Mouse (Mus musculus) limb, embryonic 15.5 days (tissue): ENCODE measurements around the gene Gm17364. TPM values are rescaled to one million over a fixed set of nuclear protein-coding genes. Genes with fewer than 3 reads are reported as not detected.
"Not testable (repeated sequence)": the region's sequence is repeated elsewhere in the genome, so short reads cannot be mapped to it uniquely, and the experiment has no call there.

Source experiments
- ATAC-seq: fragments of 200-750 bp; cut with Nextera tagmentation; 2 replicates; pipeline ENCODE4 v1.8.0; 2017; ENCODE audit warnings: low read depth, moderate TSS enrichment; ENCODE audit not compliant: insufficient number of reproducible peaks, low FRiP score, low TSS enrichment
- H3K27ac ChIP-seq: fragments of 300-500 bp; sonication (generic); 2 replicates; pipeline ENCODE4 v1.5.1; 2015; ENCODE audit warnings: moderate library complexity, mild to moderate bottlenecking, inconsistent platforms
- H3K27me3 ChIP-seq: fragments of 300-500 bp; sonication (generic); 2 replicates; pipeline ENCODE4 v1.6.1; 2015; ENCODE audit warnings: inconsistent platforms
- H3K36me3 ChIP-seq: fragments of 300-500 bp; sonication (generic); 2 replicates; pipeline ENCODE4 v1.6.1; 2015; ENCODE audit warnings: inconsistent platforms
- H3K4me1 ChIP-seq: fragments of 300-500 bp; sonication (generic); 2 replicates; pipeline ENCODE4 v1.6.1; 2015; ENCODE audit warnings: inconsistent platforms
- H3K4me2 ChIP-seq: fragments of 300-500 bp; sonication (generic); 2 replicates; pipeline ENCODE4 v1.6.1; 2015; ENCODE audit warnings: mild to moderate bottlenecking, inconsistent platforms
- H3K4me3 ChIP-seq: fragments of 300-500 bp; sonication (generic); 2 replicates; pipeline ENCODE4 v1.5.1; 2015; ENCODE audit warnings: mild to moderate bottlenecking, inconsistent platforms
- H3K9ac ChIP-seq: fragments of 300-500 bp; sonication (generic); 2 replicates; pipeline ENCODE4 v1.6.1; 2015; ENCODE audit warnings: inconsistent platforms
- H3K9me3 ChIP-seq: fragments of 300-500 bp; sonication (generic); 2 replicates; pipeline ENCODE4 v1.6.1; 2016; ENCODE audit warnings: inconsistent platforms
- WGBS: fragments of 180-500 bp; shearing (Covaris S2); methylation state at CpG from one replicate; pipeline ENCODE4 v1.1.7; 2015; 5-methylcytosine and 5-hydroxymethylcytosine counted together
- polyA plus RNA-seq: library from polyadenylated mRNA; unstranded; fragments of >200 nt; fragmentation: Nextera tagmentation; extraction: Ambion mirVana; gene quantifications from 2 replicates; pipeline ENCODE4 v1.2.1, GENCODE M21; 2015

The Gm17364 gene
- polyA plus RNA-seq, 1 experiment from 2014 or later = not detected

- H3K9me3 ChIP-seq = no peaks in the 10 kb centered on the region
- no peak overlapping the region for H3K9ac ChIP-seq
- H3K4me2 ChIP-seq = no peak overlapping the region
- H3K27ac ChIP-seq = no peak overlapping the region
- H3K4me1 ChIP-seq = no peaks in the 10 kb centered on the region
- no peaks in the 10 kb centered on the region for H3K36me3 ChIP-seq
- 59% methylated on average over 4 of the region's 4 CpGs for WGBS
- no peaks in the 10 kb centered on the region for H3K27me3 ChIP-seq
- no peak overlapping the region for H3K4me3 ChIP-seq
- ATAC-seq = no peak
These were observed 11.7 kb upstream of the Gm17364 start for GRCm38 (mm10) chr13:41285448-41285847.

- H3K4me2 ChIP-seq = no peak overlapping the region
- WGBS = 25% methylated on average over 5 of the region's 5 CpGs
- H3K4me1 ChIP-seq = no peaks in the 10 kb centered on the region
- H3K27ac ChIP-seq = no peak overlapping the region
- H3K4me3 ChIP-seq = no peak overlapping the region
- no peak overlapping the region for H3K9ac ChIP-seq
- no peak for ATAC-seq
- H3K27me3 ChIP-seq = no peaks in the 10 kb centered on the region
- H3K9me3 ChIP-seq = no peaks in the 10 kb centered on the region
- H3K36me3 ChIP-seq = no peaks in the 10 kb centered on the region
These were observed 9.5 kb upstream of the Gm17364 start for GRCm38 (mm10) chr13:41283256-41283655.

- Histone ChIP-seq H3K4me1 (no peaks in the 10 kb centered on the region), H3K9me3 (no peaks in the 10 kb centered on the region), H3K27ac (no peak overlapping the region), H3K4me3 (no peak overlapping the region), H3K36me3 (no peaks in the 10 kb centered on the region), H3K27me3 (no peaks in the 10 kb centered on the region), H3K4me2 (no peak overlapping the region), H3K9ac (no peak overlapping the region)
- ATAC-seq = no peak
- 57% methylated on average over 5 of the region's 5 CpGs for WGBS
These were observed 6.9 kb upstream of the Gm17364 start for GRCm38 (mm10) chr13:41280696-41281095.

- no peak overlapping the region for H3K9ac ChIP-seq
- H3K27me3 ChIP-seq = no peaks in the 10 kb centered on the region
- H3K9me3 ChIP-seq = no peaks in the 10 kb centered on the region
- WGBS = 59% methylated on average over 7 of the region's 7 CpGs
- H3K27ac ChIP-seq = no peak overlapping the region
- no peak overlapping the region for H3K4me3 ChIP-seq
- H3K4me1 ChIP-seq = no peaks in the 10 kb centered on the region
- H3K36me3 ChIP-seq = no peaks in the 10 kb centered on the region
- H3K4me2 ChIP-seq = no peak overlapping the region
- no peak for ATAC-seq
These were observed 5.9 kb downstream of the Gm17364 start for GRCm38 (mm10) chr13:41267827-41268408.

GRCm38 (mm10) chr13:41263304-41264006, 10.3 kb downstream of the Gm17364 start:
- no peak overlapping the region for H3K9ac ChIP-seq

GRCm38 (mm10) chr13:41261617-41262016, 12.2 kb downstream of the Gm17364 start:
- not testable (repeated sequence) for H3K36me3 ChIP-seq
- WGBS = 89% methylated on average over 8 of the region's 8 CpGs

More at GRCm38 (mm10) chr13:41263304-41264006, 10.3 kb downstream of the Gm17364 start:
- Histone ChIP-seq H3K4me3 (no peak overlapping the region), H3K4me2 (no peak overlapping the region), H3K9me3 (no peaks in the 10 kb centered on the region), H3K36me3 (no peaks in the 10 kb centered on the region), H3K27ac (no peak overlapping the region), H3K4me1 (no peaks in the 10 kb centered on the region), H3K27me3 (no peaks in the 10 kb centered on the region)
- WGBS = 73% methylated on average over 5 of the region's 5 CpGs
- ATAC-seq = no peak

GRCm38 (mm10) chr13:41257851-41258250, 15.9 kb downstream of the Gm17364 start:
- ATAC-seq = no peak
- H3K4me1 ChIP-seq = no peaks in the 10 kb centered on the region
- H3K9me3 ChIP-seq = no peaks in the 10 kb centered on the region
- no peaks in the 10 kb centered on the region for H3K27me3 ChIP-seq
- H3K36me3 ChIP-seq = no peaks in the 10 kb centered on the region
- no peak overlapping the region for H3K4me3 ChIP-seq
- H3K9ac ChIP-seq = no peak overlapping the region
- 86% methylated on average over 4 of the region's 4 CpGs for WGBS
- H3K27ac ChIP-seq = no peak overlapping the region
- H3K4me2 ChIP-seq = no peak overlapping the region

More at GRCm38 (mm10) chr13:41261617-41262016, 12.2 kb downstream of the Gm17364 start:
- H3K4me2 ChIP-seq, H3K9me3 ChIP-seq, H3K4me1 ChIP-seq, H3K9ac ChIP-seq, H3K27me3 ChIP-seq, ATAC-seq, H3K4me3 ChIP-seq, H3K27ac ChIP-seq: not testable (repeated sequence)

- 90% methylated on average over 3 of the region's 3 CpGs for WGBS
- Histone ChIP-seq H3K27me3 (no peaks in the 10 kb centered on the region), H3K27ac (no peak overlapping the region), H3K4me3 (no peak overlapping the region), H3K4me1 (no peaks in the 10 kb centered on the region; the same call in 1 of the 2 replicates), H3K9me3 (no peaks in the 10 kb centered on the region), H3K9ac (no peak overlapping the region), H3K4me2 (no peak overlapping the region), H3K36me3 (no peaks in the 10 kb centered on the region)
- no peak for ATAC-seq
These were observed 16.8 kb downstream of the Gm17364 start for GRCm38 (mm10) chr13:41256962-41257361.

GRCm38 (mm10) chr13:41256126-41256525, 17.7 kb downstream of the Gm17364 start:
- no peak overlapping the region for H3K27ac ChIP-seq
- H3K36me3 ChIP-seq = no peaks in the 10 kb centered on the region
- no peak overlapping the region for H3K4me2 ChIP-seq
- H3K9ac ChIP-seq = no peak overlapping the region
- no peaks in the 10 kb centered on the region; the same call in 1 of the 2 replicates for H3K4me1 ChIP-seq
- no peak for ATAC-seq
- WGBS = 81% methylated on average over 5 of the region's 5 CpGs
- no peak overlapping the region for H3K4me3 ChIP-seq
- H3K9me3 ChIP-seq = no peaks in the 10 kb centered on the region
- H3K27me3 ChIP-seq = no peaks in the 10 kb centered on the region

- Histone ChIP-seq H3K27me3 (no peaks in the 10 kb centered on the region), H3K9ac (no peak overlapping the region), H3K4me1 (no peaks in the 10 kb centered on the region; the same call in 1 of the 2 replicates), H3K4me3 (no peak overlapping the region), H3K36me3 (no peaks in the 10 kb centered on the region), H3K27ac (no peak overlapping the region), H3K4me2 (no peak overlapping the region), H3K9me3 (no peaks in the 10 kb centered on the region)
- 93% methylated on average over 7 of the region's 7 CpGs for WGBS
- no peak for ATAC-seq
These were observed 21.0 kb downstream of the Gm17364 start for GRCm38 (mm10) chr13:41252736-41253135.

GRCm38 (mm10) chr13:41252141-41252540, 21.6 kb downstream of the Gm17364 start:
- no peak for ATAC-seq
- H3K9me3 ChIP-seq = no peaks in the 10 kb centered on the region
- H3K9ac ChIP-seq = no peak overlapping the region
- no peaks in the 10 kb centered on the region; the same call in 1 of the 2 replicates for H3K4me1 ChIP-seq
- H3K4me3 ChIP-seq = no peak overlapping the region
- H3K27me3 ChIP-seq = no peaks in the 10 kb centered on the region
- no peaks in the 10 kb centered on the region for H3K36me3 ChIP-seq
- no peak overlapping the region for H3K27ac ChIP-seq
- no peak overlapping the region for H3K4me2 ChIP-seq
- WGBS = 80% methylated on average over 6 of the region's 6 CpGs

- Histone ChIP-seq H3K4me2 (no peak overlapping the region), H3K9me3 (no peaks in the 10 kb centered on the region), H3K27ac (no peak overlapping the region), H3K9ac (no peak overlapping the region), H3K4me1 (no peaks in the 10 kb centered on the region; the same call in 1 of the 2 replicates), H3K36me3 (no peaks in the 10 kb centered on the region), H3K4me3 (no peak overlapping the region), H3K27me3 (no peaks in the 10 kb centered on the region)
- 84% methylated on average over 5 of the region's 5 CpGs for WGBS
- ATAC-seq = no peak
These were observed 22.1 kb downstream of the Gm17364 start for GRCm38 (mm10) chr13:41251667-41252066.
